Mouse (Mus musculus): ENCODE results near the gene Hk2.
"Not testable (repeated sequence)": the region's sequence is repeated elsewhere in the genome, so short reads cannot be mapped to it uniquely, and the experiment has no call there.

Gene Hk2

DNA sequence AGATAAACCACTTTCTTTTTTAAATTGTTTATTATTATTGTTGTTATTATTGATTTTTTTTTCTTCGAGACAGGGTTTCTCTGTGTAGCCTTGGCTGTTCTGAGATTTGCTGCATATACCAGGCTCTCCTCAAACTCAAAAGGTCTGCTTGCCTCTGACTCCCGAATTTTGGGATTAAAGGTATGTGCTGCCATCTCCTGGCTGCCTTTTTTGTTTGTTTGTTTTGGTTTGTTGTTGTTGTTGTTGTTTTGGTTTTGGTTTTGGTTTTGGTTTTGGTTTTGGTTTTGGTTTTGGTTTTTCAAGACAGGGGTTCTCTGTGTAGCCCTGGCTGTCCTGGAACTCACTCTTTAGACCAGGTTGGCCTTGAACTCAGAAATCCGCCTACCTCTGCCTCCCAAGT lies 96.6 kb downstream of the Hk2 start:
- DNase-seq, result not testable (repeated sequence)

Measured in right cerebral cortex, postnatal 25 days (tissue).